Mouse (Mus musculus) adrenal gland, postnatal 0 days (tissue): Measurements from ENCODE around the gene Tent5a. TPM values are rescaled to one million over a fixed set of nuclear protein-coding genes. Genes with fewer than 3 reads are reported as not detected.

ENCODE experiments used
- polyA plus RNA-seq: library from polyadenylated mRNA; unstranded; fragments of >200 nt; fragmentation: Nextera tagmentation; extraction: Ambion mirVana; gene quantifications from 2 replicates; pipeline ENCODE4 v1.2.1, GENCODE M21; 2015

Tent5a gene
- 4.8 and 6.9 TPM in 2 replicates for polyA plus RNA-seq

GRCm38 (mm10) chr9:85327242-85328211, at the start of gene Tent5a:
Gene Tent5a, minus strand, starts transcription at chr9:85327348.

GRCm38 (mm10) chr9:85312473-85312872, 14.7 kb downstream of the Tent5a start, which contains the start of gene Gm11114:
Gene Gm11114, plus strand, starts transcription at chr9:85312773.

Other genes with a start within 250 kb of the Tent5a start
- gene Gm11114, start 14.6 kb downstream of the Tent5a start, polyA plus RNA-seq: not detected in 2 replicates